Mouse (Mus musculus) 3T3-L1 (cell line): ENCODE results near the gene Itga3.

Experiments
- DNase-seq: peaks from one replicate; pipeline ENCODE4 v3.0.0-alpha.2; 2015; ENCODE audit warnings: low read depth, low spot score

Gene Itga3

DNA sequence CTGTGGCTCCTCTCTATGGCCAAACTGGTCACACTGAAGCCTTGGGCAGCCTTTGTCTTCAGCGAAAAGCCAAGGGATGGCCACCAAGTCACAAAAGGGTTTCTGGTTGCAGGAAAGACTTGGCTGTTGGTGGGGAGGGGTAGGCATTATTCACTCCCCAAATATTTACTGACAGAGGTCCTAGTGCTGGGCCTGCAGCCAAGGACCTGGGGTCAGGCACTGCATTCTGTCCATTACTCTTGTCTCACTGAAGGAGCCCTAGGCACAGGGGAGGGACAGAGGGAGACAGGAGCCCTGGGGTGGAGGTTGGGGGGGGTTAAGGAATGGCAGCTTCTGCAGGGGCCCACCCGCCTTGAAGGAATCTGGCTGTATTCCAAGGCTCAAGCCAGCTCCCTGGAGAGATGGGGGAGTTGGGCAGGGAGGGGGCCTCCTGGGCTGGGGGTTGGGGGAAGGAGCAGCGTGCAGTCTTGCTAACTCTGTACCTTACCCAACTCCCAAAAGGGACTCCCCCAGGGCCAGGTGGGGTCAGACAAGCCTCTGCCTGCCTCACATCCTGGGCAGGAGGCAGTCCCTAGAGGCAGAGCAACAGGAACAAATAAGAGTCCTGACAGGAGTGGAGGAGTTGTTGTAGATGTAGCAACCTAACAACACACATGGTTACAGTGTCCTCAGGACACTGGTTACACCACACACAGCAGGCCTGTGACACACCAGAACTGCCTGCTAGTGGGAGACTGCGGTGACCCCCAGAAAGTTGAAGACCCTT, 20.2 kb upstream of the Itga3 start:
- DNase-seq = peak; percentile 88

GRCm38 (mm10) chr11:95095596-95095995, 19.0 kb upstream of the Itga3 start:
- DNase-seq = no peak

DNA sequence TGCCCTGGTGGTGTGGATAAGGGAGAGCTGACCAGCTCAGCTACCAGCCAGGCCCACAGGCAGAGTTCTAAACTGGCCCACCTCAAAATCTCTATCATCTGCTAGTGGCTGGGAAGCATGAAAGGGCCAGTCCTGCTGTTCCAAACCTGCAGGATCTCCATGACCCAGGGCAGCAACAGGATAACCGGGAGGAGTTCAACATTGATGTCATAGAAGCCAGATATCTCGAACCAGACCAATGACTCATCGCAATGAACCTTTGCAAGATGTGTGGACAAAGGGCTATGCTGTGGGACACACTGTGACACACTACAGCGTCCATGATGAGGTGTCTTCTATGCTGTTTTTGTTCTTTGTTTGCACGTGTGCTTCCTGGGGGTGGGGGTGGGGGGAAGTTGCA, 16.5 kb upstream of the Itga3 start:
- DNase-seq = peak; percentile 77

GRCm38 (mm10) chr11:95088857-95089779, 12.5 kb upstream of the Itga3 start:
- peak; percentile 35 for DNase-seq

DNA sequence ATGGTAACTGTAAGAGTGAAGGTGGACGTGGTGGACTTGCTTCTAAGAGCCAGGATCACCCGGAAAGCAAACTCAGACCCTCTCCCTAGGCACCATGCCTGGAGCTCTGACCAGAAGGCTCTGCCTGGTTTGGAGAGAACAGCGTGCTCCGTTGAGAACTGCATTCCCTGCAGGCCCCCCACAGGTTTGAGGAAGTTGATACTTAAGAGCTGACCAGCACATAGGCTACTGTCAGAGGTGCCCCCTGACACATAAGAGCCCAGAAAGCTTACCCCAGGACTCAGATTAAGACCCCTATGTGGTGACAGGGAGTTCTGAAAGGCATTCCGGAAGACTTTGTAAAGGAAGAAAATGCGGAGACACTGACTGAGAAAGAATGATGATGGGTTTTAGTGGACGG, 11.7 kb upstream of the Itga3 start:
- DNase-seq = no peak

- DNase-seq = no peak
These were observed 11.0 kb upstream of the Itga3 start for GRCm38 (mm10) chr11:95087301-95088228.

- DNase-seq = peak; percentile 64
These were observed 9.6 kb upstream of the Itga3 start for GRCm38 (mm10) chr11:95086229-95086628.

DNA sequence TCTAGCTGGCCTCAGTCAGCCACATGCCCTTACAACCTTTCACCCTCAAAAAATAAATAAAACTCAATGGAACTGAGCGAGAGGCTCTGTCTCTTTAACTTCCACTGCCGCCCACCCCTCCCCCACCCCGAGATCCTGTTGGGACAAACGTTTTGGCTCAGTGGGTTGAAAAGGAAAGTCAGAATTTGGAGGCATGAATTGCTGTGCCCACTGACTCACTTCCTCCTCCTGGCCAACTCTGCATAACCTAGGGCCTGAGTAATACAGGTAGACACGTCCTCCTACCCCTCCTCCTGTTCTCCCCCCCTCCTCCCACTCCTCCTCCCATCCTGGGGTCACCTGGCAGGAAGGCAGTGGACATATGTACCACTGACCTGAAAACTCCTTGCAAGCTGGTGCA, 9.1 kb upstream of the Itga3 start:
- DNase-seq = peak; percentile 70

GRCm38 (mm10) chr11:95084811-95085382, 8.3 kb upstream of the Itga3 start:
- DNase-seq = no peak

GRCm38 (mm10) chr11:95084175-95084574, 7.6 kb upstream of the Itga3 start:
- no peak for DNase-seq

- no peak for DNase-seq
These were observed 6.3 kb upstream of the Itga3 start for GRCm38 (mm10) chr11:95082896-95083295.

- peak; percentile 35 for DNase-seq
These were observed 4.2 kb upstream of the Itga3 start for GRCm38 (mm10) chr11:95080783-95081182.

DNA sequence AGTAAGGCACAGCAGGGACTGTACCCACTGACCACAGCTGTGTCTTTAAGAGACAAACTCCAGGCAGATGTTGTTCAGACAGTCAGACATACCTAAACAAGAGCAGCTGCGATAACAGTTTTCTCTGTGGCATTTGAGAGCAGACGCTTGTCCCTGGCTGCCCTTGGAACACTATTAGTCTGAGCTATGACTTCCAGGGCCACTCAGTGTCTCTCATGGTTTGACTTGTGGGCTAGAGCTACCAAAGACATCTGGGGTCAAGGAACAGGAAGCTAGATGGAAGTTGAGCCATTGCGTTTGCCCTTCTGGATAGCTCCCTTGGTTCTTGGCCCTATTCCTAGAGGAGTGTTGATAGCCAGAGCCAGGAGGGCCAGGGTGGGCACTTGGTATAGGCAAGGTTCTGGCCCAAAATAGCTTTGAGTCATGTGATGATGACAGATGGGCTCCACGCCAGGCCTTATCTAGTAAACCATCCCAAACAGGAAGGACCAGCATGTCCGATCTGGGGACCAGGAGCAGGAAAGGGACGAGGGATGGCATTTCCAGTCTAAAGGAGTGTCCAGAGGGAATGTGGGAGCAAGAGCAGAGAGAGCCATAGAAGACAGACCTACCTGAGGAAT, 2.8 kb upstream of the Itga3 start:
- DNase-seq = peak; percentile 38

- peak; percentile 28 for DNase-seq
These were observed 1.4 kb upstream of the Itga3 start for GRCm38 (mm10) chr11:95077956-95078355.

- DNase-seq = peak; percentile 41
These were observed 513 bp downstream of the Itga3 start for GRCm38 (mm10) chr11:95076041-95076535.

GRCm38 (mm10) chr11:95075197-95076040, 1.2 kb downstream of the Itga3 start:
- peak; percentile 40 for DNase-seq

DNA sequence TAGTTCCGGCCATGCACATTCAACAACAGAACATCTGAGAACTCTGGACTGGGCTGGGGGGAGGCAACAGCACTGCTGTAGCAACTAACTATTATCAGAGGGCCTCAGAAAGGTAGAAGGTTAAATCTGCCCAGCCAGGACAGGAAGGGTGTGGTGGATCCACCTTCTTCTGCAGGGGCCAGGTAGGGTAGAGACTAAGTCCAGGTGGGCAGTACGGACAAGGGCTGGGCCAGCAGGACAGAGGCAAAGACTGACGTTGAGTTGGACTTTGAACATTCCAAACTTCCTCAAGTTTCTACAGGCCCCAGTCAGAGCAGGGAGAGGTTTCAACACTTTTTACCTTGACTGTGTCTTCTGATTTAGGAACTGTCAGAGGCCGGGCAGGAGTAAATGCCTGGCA, 1.9 kb downstream of the Itga3 start:
- no peak for DNase-seq

DNA sequence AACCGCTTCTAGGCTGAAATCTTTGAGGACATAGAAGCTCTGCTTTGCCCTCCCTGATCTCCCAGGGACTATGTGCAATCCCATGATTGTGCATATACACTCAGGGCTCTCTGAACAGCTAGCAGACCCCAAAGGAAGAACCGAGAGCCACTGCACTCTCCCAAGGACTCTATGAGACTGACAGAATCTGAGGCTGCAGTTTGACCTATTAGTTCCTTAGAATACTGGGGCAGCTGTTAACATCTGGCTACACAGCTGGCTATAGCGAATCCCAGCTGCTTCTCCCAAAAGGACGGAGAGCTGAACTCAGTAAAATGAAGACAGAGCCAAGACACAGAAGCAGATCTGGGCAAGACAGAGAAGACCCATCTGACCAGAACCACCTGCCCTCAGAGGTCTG, 2.8 kb downstream of the Itga3 start:
- no peak for DNase-seq

- DNase-seq = no peak
These were observed 3.8 kb downstream of the Itga3 start for GRCm38 (mm10) chr11:95072804-95073203.

DNA sequence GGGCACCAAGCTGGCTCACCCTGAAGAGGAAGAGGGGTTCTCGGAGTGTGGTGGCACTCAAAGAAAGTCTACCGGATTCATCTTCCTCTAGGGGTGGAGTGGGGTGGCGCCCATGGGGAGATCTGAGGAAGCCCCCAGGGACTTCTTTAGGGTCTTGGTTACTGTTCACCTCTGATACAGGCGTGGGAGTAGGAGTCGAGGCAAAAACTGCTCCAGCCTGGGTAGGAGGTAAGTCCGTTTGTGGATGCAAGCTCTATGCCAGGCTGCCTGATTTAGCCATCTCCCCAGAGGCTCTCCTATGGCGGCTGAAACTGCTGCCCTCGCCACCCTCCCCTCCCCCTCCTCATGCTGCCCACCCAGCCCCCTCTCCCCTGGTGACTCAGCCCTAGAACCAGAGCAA, 4.5 kb downstream of the Itga3 start:
- no peak for DNase-seq
